Mouse (Mus musculus): ENCODE measurements at regions not wholly inside any gene's neighbourhood (a gene's known extent, or its start where the extent isn't known, plus 50 kb on each side); places are given as distances from the start of the nearest gene placed in this dataset.

DNA sequence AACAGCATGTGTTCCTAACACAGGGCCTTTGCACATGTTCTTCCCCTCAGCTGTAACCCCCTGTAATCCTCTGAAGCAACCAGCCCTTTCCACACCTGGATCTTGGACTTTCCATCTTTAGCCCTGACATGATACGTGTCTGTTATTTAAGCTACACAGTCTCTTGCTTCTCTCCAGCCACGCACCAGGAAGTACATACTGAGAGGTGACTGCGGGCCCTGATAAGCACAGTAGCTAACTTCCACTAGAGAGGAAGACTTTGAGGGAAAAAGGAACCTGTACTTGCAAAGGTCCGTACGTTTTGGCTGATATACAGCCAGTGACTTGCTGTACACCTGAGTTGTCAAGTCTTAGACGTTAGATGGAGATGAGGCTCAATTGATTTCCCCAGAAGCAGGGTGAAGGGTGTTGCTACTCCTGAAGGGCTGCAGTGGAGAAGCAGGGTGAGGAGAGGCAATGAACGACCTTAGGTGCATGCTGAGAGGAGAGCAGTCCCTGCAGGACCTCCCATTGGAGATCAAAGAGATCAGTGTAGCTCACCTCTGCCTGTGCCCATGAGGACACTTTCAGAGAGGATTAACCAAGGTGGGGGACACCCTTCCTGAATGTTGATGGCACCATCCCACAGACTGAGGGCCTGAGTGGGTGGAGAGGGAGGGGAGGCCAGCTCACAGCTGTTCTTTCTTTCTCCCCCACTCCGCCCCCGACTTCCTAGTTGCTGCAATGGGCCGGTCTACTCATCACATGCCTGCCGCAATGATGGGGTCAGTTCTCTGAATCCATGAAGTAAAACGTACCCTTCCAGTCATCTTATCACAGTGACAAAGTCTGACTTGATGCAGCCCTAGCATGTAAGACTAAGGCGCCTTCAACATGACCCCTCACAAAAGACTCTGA, 88.1 kb downstream of the Tomm20 start:
- DNase-seq (ENCODE audit: low spot score) (no peak), ATAC-seq (replicated peaks; ENCODE audit: low FRiP score, low TSS enrichment, low read depth) (no peak)
- no peak overlapping the region for H3K4me2 ChIP-seq (ENCODE audit: low read length)
- H3K36me3 ChIP-seq (ENCODE audit: control insufficient read depth, insufficient read depth, low read length): no peaks in the 10 kb centered on the region
- no peak overlapping the region for H3K4me3 ChIP-seq (ENCODE audit: low read depth, low read length)
- H3K4me1 ChIP-seq (replicated peaks; ENCODE audit: control insufficient read depth, insufficient read depth, low read length): peaks cover 14% of the 10 kb centered on the region
- WGBS: 71% methylated on average over 13 of the region's 13 CpGs
- no peak overlapping the region for H3K9ac ChIP-seq (ENCODE audit: low read length)
- no peaks in the 10 kb centered on the region for H3K9me3 ChIP-seq (ENCODE audit: control insufficient read depth, low read length)
- H3K27me3 ChIP-seq (replicated peaks; ENCODE audit: control insufficient read depth, insufficient read depth, low read length): no peaks in the 10 kb centered on the region
- H3K27ac ChIP-seq (ENCODE audit: low read depth): no peak overlapping the region

DNA sequence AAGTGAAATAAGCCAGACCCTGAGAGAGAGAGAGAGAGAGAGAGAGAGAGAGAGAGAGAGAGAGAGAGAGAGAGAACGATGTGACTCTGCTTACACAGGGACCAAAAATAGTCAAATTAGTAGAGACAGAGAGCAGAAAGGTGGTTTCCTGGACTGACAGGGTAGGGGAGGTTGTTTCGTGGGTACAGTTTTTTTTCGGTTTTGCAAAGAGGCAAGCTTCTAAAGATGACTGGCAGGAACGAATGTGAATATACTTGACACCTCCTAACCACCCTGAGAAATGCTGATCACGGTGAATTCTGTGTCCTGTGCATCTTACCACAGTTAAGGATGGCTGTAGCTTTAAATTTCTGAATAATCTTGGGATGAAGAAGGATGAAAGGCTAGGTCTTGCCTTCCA, 89.7 kb downstream of the Tomm20 start:
- peaks cover 14% of the 10 kb centered on the region for H3K4me1 ChIP-seq (replicated peaks; ENCODE audit: control insufficient read depth, insufficient read depth, low read length)
- no peak overlapping the region for H3K4me3 ChIP-seq (ENCODE audit: low read depth, low read length)
- no peaks in the 10 kb centered on the region for H3K27me3 ChIP-seq (replicated peaks; ENCODE audit: control insufficient read depth, insufficient read depth, low read length)
- DNase-seq (ENCODE audit: low spot score) (no peak), ATAC-seq (replicated peaks; ENCODE audit: low FRiP score, low TSS enrichment, low read depth) (no peak)
- H3K4me2 ChIP-seq (ENCODE audit: low read length): no peak overlapping the region
- H3K27ac ChIP-seq (ENCODE audit: low read depth): no peak overlapping the region
- WGBS: 44% methylated on average over 5 of the region's 5 CpGs
- no peaks in the 10 kb centered on the region for H3K36me3 ChIP-seq (ENCODE audit: control insufficient read depth, insufficient read depth, low read length)
- H3K9me3 ChIP-seq (ENCODE audit: control insufficient read depth, low read length): no peaks in the 10 kb centered on the region
- H3K9ac ChIP-seq (ENCODE audit: low read length): no peak overlapping the region

DNA sequence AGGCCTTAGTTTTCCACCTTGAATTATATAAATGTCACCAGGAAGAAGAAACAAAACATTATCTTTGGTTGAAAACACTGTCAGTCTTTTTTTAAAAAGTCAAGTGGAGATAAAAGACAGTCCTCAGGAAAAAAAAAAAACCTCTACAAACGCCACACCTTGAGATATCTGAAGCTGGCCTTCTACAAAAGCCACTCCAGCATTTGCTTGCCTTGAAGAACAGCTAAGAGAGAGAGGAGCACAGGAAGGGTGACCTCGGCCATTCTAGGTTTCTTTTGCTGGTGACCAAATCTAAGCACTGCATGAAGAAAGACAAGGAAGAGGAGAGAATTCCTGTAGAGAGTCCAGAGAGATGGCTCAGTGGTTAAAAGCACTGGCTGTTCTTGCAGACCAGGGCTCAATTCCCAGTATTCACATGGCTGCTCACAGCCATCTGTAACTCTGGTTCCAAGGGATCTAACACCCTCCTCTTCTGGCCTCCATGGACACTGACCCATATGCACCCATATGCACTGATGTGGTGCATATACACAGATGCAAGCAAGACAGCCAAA, 90.5 kb downstream of the Tomm20 start:
- Histone ChIP-seq H3K4me3 (ENCODE audit: low read depth, low read length) (no peak overlapping the region), H3K27ac (ENCODE audit: low read depth) (0 out of 2 replicates have a peak overlapping the region, but pooled peaks have one; percentile 0), H3K4me1 (replicated peaks; ENCODE audit: control insufficient read depth, insufficient read depth, low read length) (peaks cover 17% of the 10 kb centered on the region), H3K36me3 (ENCODE audit: control insufficient read depth, insufficient read depth, low read length) (no peaks in the 10 kb centered on the region), H3K9ac (ENCODE audit: low read length) (no peak overlapping the region), H3K4me2 (ENCODE audit: low read length) (no peak overlapping the region), H3K27me3 (replicated peaks; ENCODE audit: control insufficient read depth, insufficient read depth, low read length) (no peaks in the 10 kb centered on the region), H3K9me3 (ENCODE audit: control insufficient read depth, low read length) (no peaks in the 10 kb centered on the region)
- WGBS: 39% methylated on average over 2 of the region's 2 CpGs
- ATAC-seq (replicated peaks; ENCODE audit: low FRiP score, low TSS enrichment, low read depth): no peak
- DNase-seq (ENCODE audit: low spot score): no peak

DNA sequence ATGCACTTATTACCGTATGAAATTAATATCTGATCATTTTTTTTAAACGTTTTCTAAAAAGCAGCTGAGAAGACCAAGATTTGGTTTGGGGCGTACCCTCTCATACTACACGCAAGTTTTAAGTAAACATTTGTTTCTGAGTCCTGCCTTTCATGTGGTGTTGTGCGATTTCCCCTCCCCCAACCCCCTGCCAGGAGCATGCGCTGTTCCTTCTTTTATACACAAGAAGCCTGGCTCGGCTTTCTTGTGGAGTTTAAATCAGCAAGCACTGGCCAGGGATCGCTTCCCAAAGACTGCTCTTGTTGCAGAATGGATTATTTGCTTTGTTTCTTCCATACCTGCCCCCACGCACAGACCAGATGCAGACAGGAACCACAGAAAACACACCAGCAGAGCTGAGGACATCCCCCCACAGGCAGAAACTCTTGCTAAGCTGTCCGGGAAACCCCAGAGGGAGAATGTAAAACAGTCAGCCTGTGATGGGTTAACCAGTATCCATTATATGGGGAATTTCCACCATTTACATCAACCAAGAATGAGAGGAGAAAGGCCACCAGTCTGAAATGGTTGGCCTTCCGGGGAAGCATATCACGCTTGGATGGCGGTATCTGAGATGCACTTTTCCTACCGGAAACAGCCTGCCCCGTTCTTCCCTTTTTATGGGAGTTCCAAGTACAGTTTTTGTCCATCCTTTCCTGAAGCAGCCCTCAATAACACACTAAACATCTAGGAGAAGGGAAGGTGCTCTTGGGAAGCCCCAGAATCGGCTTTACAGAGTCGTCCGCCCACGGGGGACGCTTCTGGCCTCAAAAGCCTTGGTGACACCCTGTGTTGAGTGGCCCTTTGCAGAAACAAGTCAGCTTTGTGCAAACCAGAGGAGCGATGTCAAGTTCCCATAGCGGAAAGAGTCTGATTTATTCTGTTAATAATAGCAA, 91.3 kb downstream of the Tomm20 start:
- H3K4me1 ChIP-seq (replicated peaks; ENCODE audit: control insufficient read depth, insufficient read depth, low read length): peaks cover 23% of the 10 kb centered on the region
- no peak for DNase-seq (ENCODE audit: low spot score)
- H3K9me3 ChIP-seq (ENCODE audit: control insufficient read depth, low read length): no peaks in the 10 kb centered on the region
- H3K27me3 ChIP-seq (replicated peaks; ENCODE audit: control insufficient read depth, insufficient read depth, low read length): no peaks in the 10 kb centered on the region
- no peak overlapping the region for H3K9ac ChIP-seq (ENCODE audit: low read length)
- H3K4me2 ChIP-seq (ENCODE audit: low read length): no peak overlapping the region
- no peak for ATAC-seq (replicated peaks; ENCODE audit: low FRiP score, low TSS enrichment, low read depth)
- no peak overlapping the region for H3K4me3 ChIP-seq (ENCODE audit: low read depth, low read length)
- 55% methylated on average over 22 of the region's 22 CpGs for WGBS
- H3K36me3 ChIP-seq (ENCODE audit: control insufficient read depth, insufficient read depth, low read length): no peaks in the 10 kb centered on the region
- H3K27ac ChIP-seq (ENCODE audit: low read depth): peak overlapping the region; percentile 0; the same call in 1 of the 2 replicates

DNA sequence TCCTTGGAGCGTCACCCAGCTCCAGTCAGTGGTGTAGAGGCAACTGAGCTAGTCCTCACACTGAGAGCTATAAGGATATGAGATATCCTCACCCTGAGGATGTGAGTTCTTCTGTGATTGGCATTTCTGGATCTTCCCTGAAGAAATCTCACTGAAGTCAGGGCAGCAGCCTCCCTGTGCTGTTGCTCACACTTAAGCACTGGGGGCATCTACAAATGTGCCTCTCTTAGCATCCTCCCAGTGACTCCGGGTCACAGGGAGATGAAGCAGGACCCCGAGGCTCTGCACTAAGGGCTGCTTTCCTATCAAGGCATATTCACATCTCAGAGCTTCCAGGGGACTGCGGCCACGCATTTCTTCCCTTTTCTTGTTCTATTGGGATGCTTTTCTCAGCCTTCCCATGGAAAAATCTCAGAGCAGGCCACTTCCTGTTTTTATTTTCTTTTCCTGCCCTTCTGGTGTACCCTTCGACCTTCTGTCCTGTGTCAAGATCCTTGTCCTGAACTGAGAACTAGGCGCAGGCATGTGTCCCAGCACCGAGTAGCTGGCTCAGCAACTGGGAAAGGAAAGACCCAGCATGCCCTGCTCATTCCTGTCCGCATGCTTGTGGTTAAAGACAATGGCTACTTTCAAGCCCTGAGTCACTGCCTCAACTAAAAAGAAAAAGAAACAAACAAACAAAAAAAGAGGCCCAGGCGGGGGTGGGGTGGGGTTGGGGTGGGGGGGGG, 92.8 kb downstream of the Tomm20 start:
- WGBS: 68% methylated on average over 10 of the region's 10 CpGs
- DNase-seq (ENCODE audit: low spot score): no peak
- no peaks in the 10 kb centered on the region for H3K27me3 ChIP-seq (replicated peaks; ENCODE audit: control insufficient read depth, insufficient read depth, low read length)
- no peak overlapping the region for H3K4me3 ChIP-seq (ENCODE audit: low read depth, low read length)
- H3K4me1 ChIP-seq (replicated peaks; ENCODE audit: control insufficient read depth, insufficient read depth, low read length): peaks cover 25% of the 10 kb centered on the region
- no peak overlapping the region for H3K9ac ChIP-seq (ENCODE audit: low read length)
- no peak overlapping the region; the same call in 1 of the 2 replicates for H3K27ac ChIP-seq (ENCODE audit: low read depth)
- no peaks in the 10 kb centered on the region for H3K36me3 ChIP-seq (ENCODE audit: control insufficient read depth, insufficient read depth, low read length)
- H3K9me3 ChIP-seq (ENCODE audit: control insufficient read depth, low read length): no peaks in the 10 kb centered on the region
- ATAC-seq (replicated peaks; ENCODE audit: low FRiP score, low TSS enrichment, low read depth): no peak
- no peak overlapping the region for H3K4me2 ChIP-seq (ENCODE audit: low read length)

DNA sequence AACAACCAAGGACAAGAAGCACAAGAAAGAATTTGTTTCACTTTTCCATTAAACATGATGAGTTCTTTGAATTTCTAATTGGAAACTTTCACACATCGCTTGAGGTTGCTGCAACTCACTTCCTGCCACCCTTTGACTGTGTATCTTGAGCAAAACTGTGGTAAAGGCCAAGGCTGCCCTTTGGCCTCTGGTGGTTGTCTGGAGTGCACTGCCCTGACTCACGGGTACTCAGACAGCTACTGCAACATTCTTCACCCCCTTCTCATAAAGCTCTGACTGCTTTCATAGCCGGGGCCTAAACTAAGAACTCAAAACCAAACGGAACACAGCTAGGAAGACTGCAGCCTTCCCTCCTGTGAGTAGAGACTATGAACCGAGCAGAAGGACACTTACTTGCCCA, 93.5 kb downstream of the Tomm20 start:
- no peak for DNase-seq (ENCODE audit: low spot score)
- WGBS: 56% methylated on average over 5 of the region's 5 CpGs
- no peak for ATAC-seq (replicated peaks; ENCODE audit: low FRiP score, low TSS enrichment, low read depth)

DNA sequence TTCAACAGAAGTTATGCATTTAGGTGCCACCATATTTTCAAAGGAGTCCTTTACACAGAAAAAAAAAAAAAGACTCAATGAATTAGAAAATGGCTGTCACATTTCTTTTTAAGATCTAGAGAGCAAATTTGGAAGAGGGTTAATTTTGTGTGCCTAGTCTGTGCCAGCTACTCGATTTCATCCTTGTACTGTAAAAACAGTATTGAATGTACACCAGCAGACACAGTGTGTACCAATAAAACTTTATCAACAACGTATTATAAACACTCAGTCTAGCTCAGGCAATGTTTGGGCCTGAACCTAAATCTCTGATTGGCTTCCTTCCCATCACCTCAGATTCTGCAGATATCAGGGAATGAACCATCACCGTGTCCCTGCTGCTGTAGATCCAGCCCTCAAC, 93.9 kb downstream of the Tomm20 start:
- no peak for ATAC-seq (replicated peaks; ENCODE audit: low FRiP score, low TSS enrichment, low read depth)
- WGBS: 79% methylated on average over 3 of the region's 3 CpGs
- peaks cover 25% of the 10 kb centered on the region for H3K4me1 ChIP-seq (replicated peaks; ENCODE audit: control insufficient read depth, insufficient read depth, low read length)
- no peak for DNase-seq (ENCODE audit: low spot score)
- peak overlapping the region; percentile 3; the same call in 1 of the 2 replicates for H3K27ac ChIP-seq (ENCODE audit: low read depth)
- no peaks in the 10 kb centered on the region for H3K27me3 ChIP-seq (replicated peaks; ENCODE audit: control insufficient read depth, insufficient read depth, low read length)
- no peak overlapping the region for H3K9ac ChIP-seq (ENCODE audit: low read length)
- H3K36me3 ChIP-seq (ENCODE audit: control insufficient read depth, insufficient read depth, low read length): no peaks in the 10 kb centered on the region
- no peaks in the 10 kb centered on the region for H3K9me3 ChIP-seq (ENCODE audit: control insufficient read depth, low read length)
- H3K4me3 ChIP-seq (ENCODE audit: low read depth, low read length): no peak overlapping the region
- no peak overlapping the region for H3K4me2 ChIP-seq (ENCODE audit: low read length)

More for the DNA sequence above, 93.5 kb downstream of the Tomm20 start:
- Histone ChIP-seq H3K4me2 (ENCODE audit: low read length) (no peak overlapping the region), H3K9ac (ENCODE audit: low read length) (no peak overlapping the region), H3K4me3 (ENCODE audit: low read depth, low read length) (no peak overlapping the region), H3K9me3 (ENCODE audit: control insufficient read depth, low read length) (no peaks in the 10 kb centered on the region), H3K36me3 (ENCODE audit: control insufficient read depth, insufficient read depth, low read length) (no peaks in the 10 kb centered on the region), H3K27ac (ENCODE audit: low read depth) (peak overlapping the region; percentile 3; the same call in 1 of the 2 replicates), H3K27me3 (replicated peaks; ENCODE audit: control insufficient read depth, insufficient read depth, low read length) (no peaks in the 10 kb centered on the region), H3K4me1 (replicated peaks; ENCODE audit: control insufficient read depth, insufficient read depth, low read length) (peaks cover 25% of the 10 kb centered on the region)

DNA sequence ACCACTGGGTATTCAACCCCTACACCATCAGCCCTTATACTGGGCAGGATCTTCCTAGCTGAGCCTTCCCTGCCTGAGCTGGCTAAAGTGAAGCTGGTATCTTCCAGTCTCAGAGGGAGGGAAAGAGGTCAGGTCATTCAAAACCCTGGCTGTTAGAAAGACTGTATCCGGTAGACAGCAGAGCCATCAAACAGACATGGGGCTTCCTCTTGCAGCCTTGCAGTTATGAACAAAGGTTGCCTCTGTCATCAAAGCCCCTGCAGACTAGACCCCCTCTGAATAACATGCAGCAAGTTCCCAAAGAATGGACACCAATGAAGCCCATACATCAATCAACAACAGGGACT, 95.5 kb downstream of the Tomm20 start:
- H3K27ac ChIP-seq (ENCODE audit: low read depth): peak overlapping the region; percentile 76
- no peaks in the 10 kb centered on the region for H3K27me3 ChIP-seq (replicated peaks; ENCODE audit: control insufficient read depth, insufficient read depth, low read length)
- H3K4me1 ChIP-seq (replicated peaks; ENCODE audit: control insufficient read depth, insufficient read depth, low read length): peaks cover 23% of the 10 kb centered on the region
- DNase-seq (ENCODE audit: low spot score) (peak; percentile 51), ATAC-seq (replicated peaks; ENCODE audit: low FRiP score, low TSS enrichment, low read depth) (no peak)
- no peaks in the 10 kb centered on the region for H3K36me3 ChIP-seq (ENCODE audit: control insufficient read depth, insufficient read depth, low read length)
- H3K9me3 ChIP-seq (ENCODE audit: control insufficient read depth, low read length): no peaks in the 10 kb centered on the region
- H3K9ac ChIP-seq (ENCODE audit: low read length): no peak overlapping the region
- WGBS: 27% methylated on average over 1 of the region's 1 CpGs
- no peak overlapping the region for H3K4me2 ChIP-seq (ENCODE audit: low read length)
- H3K4me3 ChIP-seq (ENCODE audit: low read depth, low read length): no peak overlapping the region

Measured in intestine, embryonic 14.5 days (tissue).